Mouse (Mus musculus): ENCODE results near the gene Spaca4. TPM values are rescaled to one million over a fixed set of nuclear protein-coding genes. Genes with fewer than 3 reads are reported as not detected.

Spaca4 gene
- polyA plus RNA-seq, 1 experiment from 2014 or later: not detected

DNA sequence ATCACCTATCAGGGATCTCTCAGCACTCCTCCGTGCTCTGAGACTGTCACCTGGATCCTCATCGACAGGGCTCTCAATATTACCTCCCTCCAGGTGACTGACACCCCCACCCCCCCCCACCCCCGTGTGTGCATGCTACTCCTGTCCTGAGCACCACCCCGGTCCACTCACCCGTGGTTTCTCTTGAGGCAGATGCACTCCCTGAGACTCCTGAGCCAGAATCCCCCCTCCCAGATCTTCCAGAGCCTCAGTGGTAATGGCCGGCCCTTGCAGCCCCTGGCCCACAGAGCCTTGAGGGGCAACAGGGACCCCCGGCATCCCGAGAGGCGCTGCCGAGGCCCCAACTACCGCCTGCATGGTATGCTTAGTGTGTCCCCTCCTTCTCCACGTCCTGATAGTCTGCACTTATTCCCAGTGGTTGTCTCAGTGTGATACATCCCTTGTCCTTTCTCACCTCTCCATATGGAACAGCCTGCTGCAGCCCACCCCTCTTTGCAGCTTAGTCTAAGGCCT is 22.0 kb downstream of the Spaca4 start:
- Histone ChIP-seq H3K4me2 (peak overlapping the region; percentile 99), H3K9me3 (no peaks in the 10 kb centered on the region), H3K27ac (peak overlapping the region; percentile 88), H3K9ac (no peak overlapping the region), H3K27me3 (replicated peaks) (peaks cover 19% of the 10 kb centered on the region), H3K4me3 (replicated peaks) (peak overlapping the region; percentile 69), H3K36me3 (no peaks in the 10 kb centered on the region), H3K4me1 (peaks cover 56% of the 10 kb centered on the region)
- 41% methylated on average over 12 of the region's 12 CpGs for WGBS
- ATAC-seq (ENCODE audit: insufficient read depth, low FRiP score, low read depth): no peak

DNA sequence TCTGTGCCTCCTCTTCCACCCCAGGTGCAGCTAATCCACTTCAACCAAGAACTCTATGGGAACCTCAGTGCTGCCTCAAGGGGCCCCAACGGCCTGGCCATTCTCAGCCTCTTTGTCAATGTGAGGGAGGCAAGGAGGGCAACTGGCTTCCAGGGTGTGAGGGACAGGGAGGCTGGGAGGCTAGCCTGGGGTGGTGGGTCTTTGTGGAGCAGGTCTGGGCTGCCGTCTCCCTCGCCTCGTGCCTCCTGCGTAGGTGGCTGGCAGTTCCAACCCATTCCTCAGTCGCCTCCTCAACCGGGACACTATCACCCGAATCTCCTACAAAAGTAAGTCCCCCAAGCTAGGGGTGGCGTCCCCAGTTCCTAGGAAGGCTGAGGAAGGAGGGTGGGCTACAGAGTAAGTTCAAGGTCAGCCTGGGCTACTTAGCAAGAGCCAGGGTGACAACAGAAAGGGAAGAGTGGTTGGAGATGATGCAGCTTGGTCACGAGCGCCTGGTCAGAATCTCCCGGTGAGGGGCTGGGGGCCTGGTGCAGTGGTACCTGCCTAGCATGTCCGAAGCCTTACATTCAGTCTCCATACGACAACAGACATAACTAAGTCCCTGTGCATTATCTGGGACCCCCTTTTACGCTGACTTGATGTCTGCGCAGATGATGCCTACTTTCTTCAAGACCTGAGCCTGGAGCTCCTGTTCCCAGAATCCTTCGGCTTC is 22.6 kb downstream of the Spaca4 start:
- Histone ChIP-seq H3K36me3 (no peaks in the 10 kb centered on the region), H3K4me3 (replicated peaks) (no peak overlapping the region), H3K4me1 (peaks cover 50% of the 10 kb centered on the region), H3K27ac (no peak overlapping the region), H3K4me2 (no peak overlapping the region), H3K9me3 (no peaks in the 10 kb centered on the region), H3K27me3 (replicated peaks) (peaks cover 21% of the 10 kb centered on the region), H3K9ac (no peak overlapping the region)
- 90% methylated on average over 17 of the region's 17 CpGs for WGBS
- no peak for ATAC-seq (ENCODE audit: insufficient read depth, low FRiP score, low read depth)

DNA sequence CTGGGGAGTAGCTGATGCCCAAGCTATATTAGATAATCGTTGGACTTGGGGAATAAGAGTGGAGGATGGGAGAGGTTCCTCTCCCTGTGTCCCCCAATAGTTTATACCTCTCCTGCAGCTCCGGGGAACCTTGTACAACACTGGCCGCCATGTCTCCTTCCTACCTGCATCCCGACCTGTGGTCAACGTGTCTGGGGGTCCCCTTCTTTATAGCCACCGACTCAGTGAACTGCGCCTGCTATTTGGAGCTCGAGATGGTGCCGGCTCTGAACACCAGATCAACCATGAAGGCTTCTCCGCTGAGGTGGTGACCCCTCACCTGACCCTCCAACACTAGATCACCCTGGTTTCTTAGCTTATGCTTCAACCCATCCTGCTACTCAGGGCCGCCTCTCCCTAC is 23.3 kb downstream of the Spaca4 start:
- Histone ChIP-seq H3K9ac (no peak overlapping the region), H3K4me1 (peaks cover 44% of the 10 kb centered on the region), H3K27ac (no peak overlapping the region), H3K4me2 (no peak overlapping the region), H3K36me3 (no peaks in the 10 kb centered on the region), H3K4me3 (replicated peaks) (no peak overlapping the region), H3K9me3 (no peaks in the 10 kb centered on the region), H3K27me3 (replicated peaks) (peaks cover 21% of the 10 kb centered on the region)
- ATAC-seq (ENCODE audit: insufficient read depth, low FRiP score, low read depth): no peak
- 91% methylated on average over 11 of the region's 11 CpGs for WGBS

DNA sequence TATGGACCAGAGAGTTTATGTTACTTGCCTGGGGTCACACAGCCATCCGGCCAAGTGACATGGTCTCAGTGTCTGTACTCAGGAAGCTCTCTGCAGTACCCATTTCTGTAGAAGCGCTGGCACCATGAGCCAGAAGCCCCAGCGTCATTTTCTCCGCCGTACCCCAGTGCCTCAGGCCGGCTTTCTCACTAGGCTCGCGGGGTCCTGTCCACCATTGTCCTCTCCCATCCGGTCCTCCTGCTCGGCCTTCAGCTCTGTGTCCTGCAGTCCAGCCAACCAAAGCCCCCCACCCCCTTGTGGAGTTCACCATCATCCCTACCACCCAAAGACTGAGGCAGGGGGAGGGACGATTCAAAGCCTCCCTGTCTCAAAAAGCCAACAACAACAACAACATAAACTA is 24.0 kb downstream of the Spaca4 start:
- no peaks in the 10 kb centered on the region for H3K9me3 ChIP-seq
- H3K27me3 ChIP-seq (replicated peaks): peaks cover 21% of the 10 kb centered on the region
- H3K4me1 ChIP-seq: peaks cover 37% of the 10 kb centered on the region
- H3K27ac ChIP-seq: no peak overlapping the region
- H3K9ac ChIP-seq: no peak overlapping the region
- H3K36me3 ChIP-seq: no peaks in the 10 kb centered on the region
- WGBS: 85% methylated on average over 11 of the region's 11 CpGs
- no peak overlapping the region for H3K4me3 ChIP-seq (replicated peaks)
- no peak overlapping the region for H3K4me2 ChIP-seq
- no peak for ATAC-seq (ENCODE audit: insufficient read depth, low FRiP score, low read depth)

DNA sequence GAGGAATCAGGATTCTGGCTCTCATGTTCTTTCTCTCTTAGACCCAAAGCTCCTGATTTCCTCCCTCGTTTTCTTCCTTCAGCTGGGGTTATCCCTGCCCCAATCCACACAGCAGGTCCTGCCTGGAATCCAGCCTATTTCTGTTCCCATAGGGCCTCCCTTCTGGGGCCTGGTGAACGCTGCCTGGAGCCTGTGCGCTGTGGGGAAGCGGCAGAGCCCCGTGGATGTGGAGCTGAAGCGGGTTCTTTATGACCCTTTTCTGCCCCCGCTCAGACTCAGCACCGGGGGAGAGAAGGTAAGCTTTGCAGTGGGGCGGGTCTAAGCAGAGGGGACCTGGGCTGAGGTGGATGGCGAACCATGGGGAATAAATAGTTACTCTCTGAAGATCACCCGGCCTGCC is 24.5 kb downstream of the Spaca4 start:
- Histone ChIP-seq H3K4me3 (replicated peaks) (peak overlapping the region; percentile 43), H3K4me2 (peak overlapping the region; percentile 83), H3K27me3 (replicated peaks) (peaks cover 21% of the 10 kb centered on the region), H3K9me3 (no peaks in the 10 kb centered on the region), H3K27ac (peak overlapping the region; percentile 69; the same call in 1 of the 2 replicates), H3K36me3 (no peaks in the 10 kb centered on the region), H3K9ac (no peak overlapping the region), H3K4me1 (peaks cover 32% of the 10 kb centered on the region)
- WGBS: 33% methylated on average over 11 of the region's 11 CpGs
- no peak for ATAC-seq (ENCODE audit: insufficient read depth, low FRiP score, low read depth)

DNA sequence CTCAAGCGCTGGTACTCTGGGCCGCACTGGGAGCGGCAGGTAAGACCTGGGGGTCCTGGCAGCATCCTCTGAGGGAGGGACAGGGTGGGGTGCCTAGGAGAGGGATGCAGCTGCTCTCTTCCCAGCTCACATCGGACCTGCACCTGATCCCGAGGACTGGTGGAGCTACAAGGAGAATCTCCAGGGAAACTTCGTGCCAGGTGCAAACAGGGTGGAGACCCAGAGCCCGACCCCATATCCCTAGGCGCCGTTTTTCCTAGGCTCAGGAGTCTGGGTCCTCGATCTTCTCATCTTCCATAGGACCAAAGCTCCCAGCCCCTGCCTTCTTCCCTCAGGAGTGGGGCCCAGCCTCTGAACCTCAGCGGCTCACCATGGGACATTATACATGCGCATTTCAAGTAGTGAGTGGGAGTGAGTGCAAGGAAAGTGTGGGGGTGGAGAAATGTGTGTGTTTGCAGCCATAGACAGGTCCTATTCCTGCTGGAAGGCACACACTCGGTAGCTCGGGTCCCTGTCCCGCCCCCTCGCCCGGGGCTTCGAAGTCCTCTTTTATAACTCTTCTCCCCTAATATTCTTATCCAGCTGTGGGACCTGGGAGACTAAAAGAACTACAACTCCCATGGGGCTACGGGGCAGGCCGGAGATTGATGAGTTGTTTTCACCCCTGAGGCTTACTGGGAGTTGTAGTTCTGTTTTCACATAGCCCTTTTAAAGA is 25.2 kb downstream of the Spaca4 start:
- no peak for ATAC-seq (ENCODE audit: insufficient read depth, low FRiP score, low read depth)

DNA sequence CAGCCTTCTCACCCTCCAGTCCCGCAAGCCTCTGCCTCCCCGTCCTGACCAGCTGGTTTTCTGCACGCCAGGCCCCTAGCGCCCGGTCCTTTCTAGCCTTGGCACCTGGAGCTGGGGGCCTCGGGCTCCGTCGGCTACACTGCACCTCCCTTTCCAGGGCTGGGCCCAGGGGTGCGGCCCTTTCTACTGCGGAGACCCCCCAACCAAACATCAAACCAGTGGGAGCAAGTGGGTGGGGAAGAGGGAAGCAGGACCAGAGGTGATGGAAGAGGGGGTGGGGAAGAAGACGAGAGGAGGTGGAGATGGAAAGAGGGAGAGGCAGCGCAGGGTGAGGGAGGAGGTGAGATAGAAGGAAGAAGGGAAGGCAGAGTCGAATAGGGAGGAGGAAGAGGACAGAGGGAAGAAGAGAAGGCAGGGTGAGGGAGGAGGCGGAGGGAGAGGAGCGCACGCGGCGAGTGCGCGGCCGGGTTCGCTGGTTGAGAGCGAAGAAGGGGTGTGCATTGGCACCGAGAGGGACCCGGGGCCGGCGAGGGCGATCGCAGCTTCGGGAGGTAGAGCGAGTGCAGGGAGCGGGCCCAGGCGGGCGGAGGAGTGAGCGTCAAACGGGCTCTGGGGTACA is 26.0 kb downstream of the Spaca4 start, which contains the start of gene Car11:
Gene Car11, plus strand, starts transcription at position 321 of the 619 bp plus-strand sequence.
- Histone ChIP-seq H3K4me3 (replicated peaks) (peak within 1 kb of the TSS; percentile 43), H3K4me1 (peaks cover 22% of the 10 kb centered on the region), H3K27ac (no peak within 1 kb of the TSS), H3K27me3 (replicated peaks) (peaks cover 21% of the 10 kb centered on the region), H3K9me3 (no peaks in the 10 kb centered on the region), H3K4me2 (peak within 1 kb of the TSS; percentile 83), H3K9ac (peak within 1 kb of the TSS; percentile 9; the same call in 1 of the 2 replicates), H3K36me3 (no peaks in the 10 kb centered on the region)
- ATAC-seq (ENCODE audit: insufficient read depth, low FRiP score, low read depth): no peak
- WGBS: 2% methylated on average over 36 of the region's 36 CpGs

More for the DNA sequence above, 25.2 kb downstream of the Spaca4 start:
- Histone ChIP-seq H3K36me3 (no peaks in the 10 kb centered on the region), H3K9ac (peak overlapping the region; percentile 9; the same call in 1 of the 2 replicates), H3K27me3 (replicated peaks) (peaks cover 21% of the 10 kb centered on the region), H3K4me1 (peaks cover 26% of the 10 kb centered on the region), H3K9me3 (no peaks in the 10 kb centered on the region), H3K4me3 (replicated peaks) (peak overlapping the region; percentile 43), H3K27ac (no peak overlapping the region), H3K4me2 (peak overlapping the region; percentile 83)
- under 1% methylated on average over 20 of the region's 20 CpGs for WGBS

DNA sequence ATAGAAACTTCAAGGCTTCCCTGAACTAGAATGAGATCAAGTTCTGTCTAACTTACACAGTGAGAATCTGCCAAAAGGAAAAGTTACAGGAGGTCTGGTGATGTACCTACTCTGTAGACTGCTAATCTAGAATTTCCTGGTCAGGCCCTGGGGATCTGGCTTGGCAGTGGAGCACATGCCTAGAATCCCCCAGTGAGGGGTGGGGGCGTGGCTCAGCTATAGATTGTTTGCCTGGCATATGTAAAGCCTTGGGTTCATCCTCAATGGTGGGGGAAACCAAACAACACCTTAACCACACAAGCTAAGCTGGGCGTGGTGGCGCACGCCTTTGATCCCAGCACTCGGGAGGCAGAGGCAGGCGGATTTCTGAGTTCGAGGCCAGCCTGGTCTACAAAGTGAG is 27.7 kb downstream of the Spaca4 start:
- 77% methylated on average over 7 of the region's 7 CpGs for WGBS
- no peak for ATAC-seq (ENCODE audit: insufficient read depth, low FRiP score, low read depth)

DNA sequence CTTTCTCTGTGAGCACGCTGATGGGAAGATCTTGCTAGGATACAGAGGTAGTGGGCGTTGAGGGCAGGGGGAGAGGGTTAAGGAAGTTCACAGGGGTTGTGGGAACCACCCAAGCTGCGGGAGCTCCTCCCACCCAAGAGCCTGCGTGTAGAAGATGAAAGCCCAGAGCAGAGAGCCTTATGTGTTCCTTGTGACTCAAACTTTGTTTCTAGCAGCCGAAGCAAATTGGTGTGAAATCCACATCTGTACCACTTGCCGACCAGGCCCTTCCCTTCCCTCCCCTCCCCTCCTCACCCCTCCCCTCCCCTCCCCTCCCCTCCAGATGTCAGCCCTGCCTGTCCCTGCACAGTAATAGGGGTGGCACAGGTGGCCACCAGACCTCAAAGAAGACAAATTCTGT is 30.5 kb downstream of the Spaca4 start:
- H3K4me3 ChIP-seq (replicated peaks): no peak overlapping the region
- peaks cover 8% of the 10 kb centered on the region; the same call in 1 of the 2 replicates for H3K4me1 ChIP-seq
- H3K27ac ChIP-seq: no peak overlapping the region
- no peaks in the 10 kb centered on the region for H3K36me3 ChIP-seq
- peaks cover 18% of the 10 kb centered on the region for H3K27me3 ChIP-seq (replicated peaks)
- no peaks in the 10 kb centered on the region for H3K9me3 ChIP-seq
- no peak overlapping the region for H3K9ac ChIP-seq
- 13% methylated on average over 6 of the region's 6 CpGs for WGBS
- ATAC-seq (ENCODE audit: insufficient read depth, low FRiP score, low read depth): no peak
- no peak overlapping the region for H3K4me2 ChIP-seq

More for the DNA sequence above, 27.7 kb downstream of the Spaca4 start:
- Histone ChIP-seq H3K9me3 (no peaks in the 10 kb centered on the region), H3K36me3 (no peaks in the 10 kb centered on the region), H3K27ac (no peak overlapping the region), H3K4me3 (replicated peaks) (no peak overlapping the region), H3K9ac (no peak overlapping the region), H3K4me1 (peaks cover 13% of the 10 kb centered on the region), H3K4me2 (no peak overlapping the region), H3K27me3 (replicated peaks) (peaks cover 21% of the 10 kb centered on the region)

DNA sequence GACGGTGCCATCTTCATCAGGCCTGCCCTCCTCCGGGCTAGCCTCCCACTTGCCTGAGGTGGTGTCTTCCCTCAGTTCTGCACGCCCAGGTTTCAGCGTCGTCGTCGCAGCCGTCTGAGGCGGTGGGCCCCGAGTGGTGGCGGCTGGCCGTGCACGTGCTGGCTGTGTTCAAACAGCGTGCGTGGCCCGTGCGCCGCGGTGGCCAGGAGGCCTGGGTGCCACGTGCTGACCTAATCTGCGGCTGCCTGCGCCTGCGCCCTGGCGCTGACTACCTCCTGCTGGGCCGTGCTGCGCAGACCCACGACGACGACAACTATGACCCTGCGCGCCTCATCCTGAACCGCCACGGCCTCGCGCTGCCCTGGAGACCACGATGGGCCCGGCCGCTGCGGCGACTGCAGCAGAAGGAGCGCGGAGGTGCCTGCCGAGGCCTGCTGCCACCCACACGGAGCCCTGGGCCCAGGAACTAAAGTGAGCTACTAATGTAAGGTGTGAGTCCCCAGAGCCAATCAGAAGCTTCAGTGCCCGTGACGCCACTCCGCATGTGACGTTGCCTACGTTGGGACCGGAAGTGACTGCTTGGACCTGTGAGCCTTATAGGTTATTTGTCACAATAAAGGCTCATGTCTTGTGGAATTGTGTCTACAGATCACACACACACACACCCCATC is 31.6 kb downstream of the Spaca4 start, which contains the start of gene Sec1:
Gene Sec1, minus strand, starts transcription at position 482 of the 671 bp plus-strand sequence.
- Histone ChIP-seq H3K27me3 (replicated peaks) (peaks cover 8% of the 10 kb centered on the region; the same call in 1 of the 2 replicates), H3K9ac (no peak within 1 kb of the TSS), H3K4me1 (no peaks in the 10 kb centered on the region), H3K27ac (no peak within 1 kb of the TSS), H3K4me3 (replicated peaks) (no peak within 1 kb of the TSS), H3K4me2 (no peak within 1 kb of the TSS), H3K36me3 (no peaks in the 10 kb centered on the region), H3K9me3 (no peaks in the 10 kb centered on the region)
- WGBS: 90% methylated on average over 50 of the region's 50 CpGs
- no peak for ATAC-seq (ENCODE audit: insufficient read depth, low FRiP score, low read depth)

DNA sequence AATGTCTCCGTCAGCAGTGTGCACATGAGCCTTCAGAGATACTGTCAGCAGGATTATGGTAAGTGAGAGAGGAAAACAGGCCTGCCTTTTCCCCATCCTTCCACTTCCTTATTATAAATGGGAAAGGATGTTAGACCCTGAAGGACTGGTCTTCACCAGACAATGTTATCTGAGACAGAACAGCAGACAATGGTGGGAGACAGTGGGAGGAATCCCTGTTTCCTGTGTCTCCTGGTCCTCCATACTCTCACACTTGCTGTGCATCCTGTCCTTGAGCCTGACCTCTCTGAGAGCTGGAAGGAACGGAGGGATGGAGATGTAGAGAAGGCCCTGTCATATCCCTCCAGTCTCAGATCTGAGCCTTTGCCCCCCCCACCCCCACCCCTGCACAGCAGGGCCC is 33.2 kb downstream of the Spaca4 start:
- no peaks in the 10 kb centered on the region for H3K4me1 ChIP-seq
- no peak overlapping the region for H3K4me3 ChIP-seq (replicated peaks)
- H3K27ac ChIP-seq: no peak overlapping the region
- no peak overlapping the region for H3K9ac ChIP-seq
- no peaks in the 10 kb centered on the region for H3K27me3 ChIP-seq (replicated peaks)
- no peak for ATAC-seq (ENCODE audit: insufficient read depth, low FRiP score, low read depth)
- H3K4me2 ChIP-seq: no peak overlapping the region
- H3K36me3 ChIP-seq: no peaks in the 10 kb centered on the region
- no peaks in the 10 kb centered on the region for H3K9me3 ChIP-seq
- WGBS: 83% methylated on average over 2 of the region's 2 CpGs
